Mouse (Mus musculus): ENCODE results near the gene Gm47955. TPM values are rescaled to one million over a fixed set of nuclear protein-coding genes. Genes with fewer than 3 reads are reported as not detected.

The Gm47955 gene
- total and polyA plus RNA-seq, 3 experiments, result not detected

DNA sequence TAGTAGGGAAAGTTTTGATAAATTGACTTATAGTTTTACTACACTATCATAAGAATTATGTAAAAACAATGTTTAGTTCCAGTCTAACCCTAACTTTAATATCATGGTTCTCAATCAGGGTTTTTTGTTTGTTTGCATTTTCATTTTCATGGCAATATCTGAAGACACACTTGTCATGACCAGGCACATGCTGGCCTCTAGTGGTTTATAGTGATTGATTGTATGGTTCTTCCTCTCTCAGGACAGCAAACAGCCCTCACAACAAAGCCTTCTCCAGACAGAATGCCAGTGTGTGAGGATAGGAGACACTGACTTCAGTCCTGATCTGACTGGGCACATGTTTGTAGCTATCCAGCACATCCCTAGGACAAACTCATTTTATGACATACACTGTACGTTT, 13.2 kb downstream of the Gm47955 start:
- DNase-seq (ENCODE audit: low read depth, low spot score), result no peak
- Histone ChIP-seq H3K79me2 (ENCODE audit: control insufficient read depth, insufficient read depth, low read length, poor library complexity) (no peaks in the 10 kb centered on the region), H3K9me3 (replicated peaks; ENCODE audit: insufficient read depth, low read length) (no peaks in the 10 kb centered on the region), H3K36me3 (ENCODE audit: control insufficient read depth in 1 of 2, insufficient read depth in 2 of 2, low read length in 2 of 2) (no peaks in the 10 kb centered on the region), H3K9ac (ENCODE audit: control insufficient read depth, low read depth, low read length, poor library complexity, severe bottlenecking) (no peak overlapping the region), H3K27ac (ENCODE audit: control insufficient read depth, low read depth, low read length) (no peak overlapping the region), H3K27me3 (ENCODE audit: control insufficient read depth in 1 of 2, insufficient read depth in 2 of 2, low read length in 2 of 2) (peaks cover 0 to 1% of the 10 kb centered on the region in 2 experiments; a peak in 1 of 4 replicates), H3K4me3 (ENCODE audit: control insufficient read depth in 1 of 2, insufficient read depth in 1 of 2, low read depth in 2 of 2, low read length in 2 of 2) (no peak overlapping the region), H3K4me1 (ENCODE audit: control insufficient read depth in 1 of 2, insufficient read depth in 2 of 2, low read length in 2 of 2) (no peaks in the 10 kb centered on the region)
- no peak for TF ChIP-seq MYB (IDR thresholded peaks at IDR 0.05; ENCODE audit: low read depth, low read length)
- no peak for TF ChIP-seq TAL1 (IDR thresholded peaks at IDR 0.05; ENCODE audit: low read length)
- no peak for TF ChIP-seq ELF1 (IDR thresholded peaks at IDR 0.05; ENCODE audit: low read depth, low read length)
- no peak for TF ChIP-seq MAZ (IDR thresholded peaks at IDR 0.05; ENCODE audit: low read depth, low read length)
- TF ChIP-seq RAD21 (IDR thresholded peaks at IDR 0.05; ENCODE audit: low read depth, low read length), result peak; percentile 8
- TF ChIP-seq USF1 (IDR thresholded peaks at IDR 0.05; ENCODE audit: low read depth, low read length), result no peak
- TF ChIP-seq MAFK (IDR thresholded peaks at IDR 0.05; ENCODE audit: borderline replicate concordance, low read depth, low read length), result no peak
- TF ChIP-seq SMC3 (IDR thresholded peaks at IDR 0.05; ENCODE audit: low read depth, low read length), result 0 out of 2 replicates have a peak, but pooled peaks have one; percentile 8

DNA sequence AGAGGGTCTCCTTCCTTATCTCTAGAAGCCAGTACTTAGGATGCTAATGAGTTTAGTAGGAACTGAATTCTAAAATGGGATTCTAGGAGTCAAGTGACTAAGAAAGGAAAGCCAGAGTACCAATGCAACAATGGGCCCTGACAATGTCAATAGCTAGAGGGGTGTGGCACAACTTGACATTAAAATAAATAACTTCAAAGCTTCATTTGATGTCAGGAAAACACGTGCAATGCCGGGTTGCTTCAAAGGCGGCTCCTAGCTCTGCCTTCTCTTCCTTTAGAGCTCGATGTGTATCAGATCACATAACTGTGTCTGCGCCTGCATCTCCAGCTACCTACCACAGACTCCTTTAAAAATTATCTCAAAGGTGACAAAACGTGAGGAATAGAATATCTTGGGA, 13.8 kb downstream of the Gm47955 start:
- TF ChIP-seq POLR2AphosphoS2 (IDR thresholded peaks at IDR 0.05; ENCODE audit: low read length) (no peak), ZKSCAN1 (IDR thresholded peaks at IDR 0.05; ENCODE audit: low read depth, low read length) (no peak), RCOR1 (IDR thresholded peaks at IDR 0.05; ENCODE audit: low read depth, low read length) (no peak), CHD1 (IDR thresholded peaks at IDR 0.05; ENCODE audit: low read depth, low read length) (no peak)
- no peak for DNase-seq (ENCODE audit: low read depth, low spot score)
- peaks cover 0 to 1% of the 10 kb centered on the region in 2 experiments; a peak in 1 of 4 replicates for H3K27me3 ChIP-seq (ENCODE audit: control insufficient read depth in 1 of 2, insufficient read depth in 2 of 2, low read length in 2 of 2)
- H3K9me3 ChIP-seq (replicated peaks; ENCODE audit: insufficient read depth, low read length), result no peaks in the 10 kb centered on the region
- no peaks in the 10 kb centered on the region for H3K4me1 ChIP-seq (ENCODE audit: control insufficient read depth in 1 of 2, insufficient read depth in 2 of 2, low read length in 2 of 2)
- no peak overlapping the region for H3K4me3 ChIP-seq (ENCODE audit: control insufficient read depth in 1 of 2, insufficient read depth in 1 of 2, low read depth in 2 of 2, low read length in 2 of 2)
- H3K36me3 ChIP-seq (ENCODE audit: control insufficient read depth in 1 of 2, insufficient read depth in 2 of 2, low read length in 2 of 2), result no peaks in the 10 kb centered on the region
- no peaks in the 10 kb centered on the region for H3K79me2 ChIP-seq (ENCODE audit: control insufficient read depth, insufficient read depth, low read length, poor library complexity)
- H3K9ac ChIP-seq (ENCODE audit: control insufficient read depth, low read depth, low read length, poor library complexity, severe bottlenecking), result no peak overlapping the region
- H3K27ac ChIP-seq (ENCODE audit: control insufficient read depth, low read depth, low read length), result no peak overlapping the region

DNA sequence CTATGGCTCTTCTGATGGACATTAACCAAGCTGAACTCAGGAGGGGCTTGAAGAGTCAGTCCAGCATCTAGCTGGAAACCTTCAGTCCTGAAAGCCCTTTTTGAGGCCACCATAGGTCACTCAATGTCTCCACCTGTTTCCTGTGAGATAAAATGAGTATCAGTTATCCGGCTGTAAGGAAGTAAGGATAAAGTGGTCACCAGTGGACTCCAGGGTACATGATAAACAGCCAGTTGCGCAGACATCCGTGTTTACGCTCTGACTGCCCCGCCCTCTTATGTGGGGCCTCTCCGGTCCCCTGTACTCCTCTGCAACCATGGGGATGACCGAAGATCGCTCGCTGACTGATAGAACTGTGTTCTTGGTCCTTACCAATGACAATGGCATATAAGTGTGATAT, 14.3 kb downstream of the Gm47955 start:
- Histone ChIP-seq H3K9ac (ENCODE audit: control insufficient read depth, low read depth, low read length, poor library complexity, severe bottlenecking) (no peak overlapping the region), H3K36me3 (ENCODE audit: control insufficient read depth in 1 of 2, insufficient read depth in 2 of 2, low read length in 2 of 2) (no peaks in the 10 kb centered on the region), H3K4me1 (ENCODE audit: control insufficient read depth in 1 of 2, insufficient read depth in 2 of 2, low read length in 2 of 2) (no peaks in the 10 kb centered on the region), H3K79me2 (ENCODE audit: control insufficient read depth, insufficient read depth, low read length, poor library complexity) (no peaks in the 10 kb centered on the region), H3K9me3 (replicated peaks; ENCODE audit: insufficient read depth, low read length) (no peaks in the 10 kb centered on the region), H3K27ac (ENCODE audit: control insufficient read depth, low read depth, low read length) (no peak overlapping the region), H3K4me3 (ENCODE audit: control insufficient read depth in 1 of 2, insufficient read depth in 1 of 2, low read depth in 2 of 2, low read length in 2 of 2) (no peak overlapping the region), H3K27me3 (ENCODE audit: control insufficient read depth in 1 of 2, insufficient read depth in 2 of 2, low read length in 2 of 2) (peaks cover 0 to 1% of the 10 kb centered on the region in 2 experiments; a peak in 1 of 4 replicates)
- no peak for TF ChIP-seq POLR2A (IDR thresholded peaks at IDR 0.05; ENCODE audit: control insufficient read depth in 1 of 2, insufficient read depth in 1 of 2, low read depth in 1 of 2, low read length in 2 of 2, poor library complexity in 1 of 2)
- no peak for DNase-seq (ENCODE audit: low read depth, low spot score)

Measured in MEL (cell line).